Mouse (Mus musculus) right cerebral cortex, postnatal 4 days (tissue): ENCODE measurements at regions not wholly inside any gene's neighbourhood (a gene's known extent, or its start where the extent isn't known, plus 50 kb on each side); places are given as distances from the start of the nearest gene placed in this dataset.
A peak's percentile ranks its signal among the peaks of the same experiment; 100 is the strongest.

Source experiments
- DNase-seq: peaks from one replicate; pipeline ENCODE4 v3.0.0-alpha.2; 2022

DNA sequence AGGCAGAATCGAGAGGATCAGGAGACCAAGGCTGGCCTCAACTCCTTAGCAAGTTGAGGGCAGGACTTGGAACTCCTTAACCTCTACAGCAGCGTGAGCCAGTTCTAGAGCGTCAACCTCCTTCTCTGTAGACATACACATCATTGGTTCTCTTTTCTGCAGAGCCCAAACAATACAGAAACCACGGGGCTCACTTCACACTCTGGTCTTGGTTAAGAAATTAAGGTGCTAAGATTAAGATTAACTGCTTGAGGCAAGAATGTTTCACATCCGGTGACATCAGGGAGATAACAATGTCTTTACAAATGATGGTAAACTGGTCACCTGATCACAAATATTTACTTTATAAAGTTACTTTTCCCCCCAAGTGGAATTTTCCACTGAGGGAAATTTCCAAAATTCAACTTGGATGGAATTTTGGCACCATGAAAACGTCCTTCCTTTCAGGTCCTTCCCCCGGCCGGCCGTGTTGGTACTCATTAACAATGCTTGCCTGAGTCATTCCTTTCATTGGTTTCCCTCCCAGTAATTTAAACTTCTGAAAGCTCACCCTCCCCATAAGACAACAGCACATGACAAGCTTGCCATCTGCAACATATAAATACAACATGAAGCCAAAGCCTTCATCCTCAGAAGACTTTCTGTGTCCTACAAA lies 77.3 kb upstream of the Kdm7a start:
- no peak for DNase-seq

DNA sequence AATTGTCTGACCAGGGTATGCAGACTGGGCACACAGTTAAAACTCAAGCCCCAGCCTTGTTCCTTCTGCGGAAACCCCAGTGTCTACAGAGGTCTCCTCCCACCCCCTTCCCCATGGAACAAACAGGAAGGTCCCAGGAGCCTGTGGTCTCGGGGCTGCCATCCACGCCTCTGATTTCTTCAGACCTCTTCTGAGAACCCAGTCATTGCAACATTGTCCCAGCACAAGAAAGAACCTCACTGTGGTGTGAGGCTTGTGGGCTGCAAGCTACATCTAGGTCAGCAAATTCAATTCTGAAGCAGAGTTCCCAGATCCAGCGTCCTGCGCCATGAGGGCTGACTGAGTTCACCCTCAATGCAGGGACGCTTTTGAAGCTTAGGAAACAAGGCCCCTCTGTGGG lies 71.7 kb upstream of the Kdm7a start:
- no peak for DNase-seq

DNA sequence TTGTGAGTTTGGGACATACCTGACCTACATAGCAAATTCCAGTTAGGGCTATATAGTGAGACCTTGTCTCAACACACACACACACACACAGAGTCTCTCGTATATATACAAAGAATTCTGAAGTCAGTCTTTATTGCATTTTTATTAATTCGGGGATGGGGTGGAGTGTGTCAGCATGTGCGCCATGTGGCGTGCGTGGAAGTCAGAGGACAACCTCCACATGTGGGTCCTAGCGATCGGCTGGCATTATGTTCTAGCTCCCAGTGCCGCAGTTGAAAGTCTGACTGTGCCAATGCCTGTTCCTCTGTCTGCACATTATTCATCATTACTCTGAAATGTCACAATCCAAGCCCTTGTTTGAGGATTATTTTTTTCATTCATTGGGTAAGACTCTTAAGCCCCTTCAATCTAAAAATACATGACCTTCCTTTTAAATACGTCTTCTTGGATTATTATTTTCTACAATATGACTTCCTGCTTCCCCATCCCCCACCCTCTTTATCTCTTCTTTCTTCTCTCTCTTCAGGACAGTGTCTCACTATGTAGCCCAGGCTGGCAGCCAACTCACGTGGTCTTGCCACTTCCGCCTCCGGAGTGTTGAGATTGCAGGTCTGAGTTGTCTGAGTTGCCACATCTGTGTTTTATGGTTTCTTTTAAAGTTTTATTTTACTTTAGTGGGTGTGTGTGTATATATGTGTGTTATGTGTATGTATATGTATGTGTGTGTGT lies 68.3 kb upstream of the Kdm7a start:
- DNase-seq = no peak

DNA sequence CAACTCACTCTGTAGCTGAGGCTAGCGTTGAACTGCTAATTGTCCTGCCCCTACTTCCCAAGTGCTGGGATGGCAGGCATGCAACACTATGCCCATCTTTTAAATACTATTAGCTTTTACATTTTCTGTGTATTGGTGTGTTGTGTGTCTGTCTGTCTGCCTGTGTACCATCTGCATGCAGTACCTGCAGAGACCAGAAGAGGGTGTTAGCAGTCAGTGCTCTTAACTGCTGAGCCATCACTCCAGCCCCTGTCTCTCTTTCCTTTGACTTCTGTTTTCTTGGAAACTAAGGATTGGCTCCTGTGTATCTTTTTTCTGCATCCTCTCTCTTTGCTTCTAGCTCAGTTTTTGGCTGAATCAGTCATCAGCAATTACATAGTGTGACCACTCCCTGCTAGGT lies 66.8 kb upstream of the Kdm7a start:
- DNase-seq = no peak

DNA sequence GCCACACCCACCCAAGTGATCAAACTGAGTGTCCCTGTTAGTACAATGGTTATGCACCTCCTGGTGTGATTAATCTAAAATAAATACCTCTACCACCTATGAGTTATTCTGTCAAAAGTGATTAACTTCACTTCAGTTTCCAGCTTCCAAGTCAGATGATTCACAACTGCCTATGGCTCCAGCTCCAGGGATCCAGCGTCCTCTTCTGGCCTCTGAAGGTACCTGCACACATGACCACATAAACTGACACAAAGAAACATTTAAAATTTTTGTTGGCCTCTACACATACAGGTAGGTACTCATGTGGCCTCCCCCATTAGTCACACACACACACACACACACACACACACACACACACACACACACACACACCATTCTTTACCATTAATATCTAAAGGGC lies 63.9 kb upstream of the Kdm7a start:
- DNase-seq = no peak

DNA sequence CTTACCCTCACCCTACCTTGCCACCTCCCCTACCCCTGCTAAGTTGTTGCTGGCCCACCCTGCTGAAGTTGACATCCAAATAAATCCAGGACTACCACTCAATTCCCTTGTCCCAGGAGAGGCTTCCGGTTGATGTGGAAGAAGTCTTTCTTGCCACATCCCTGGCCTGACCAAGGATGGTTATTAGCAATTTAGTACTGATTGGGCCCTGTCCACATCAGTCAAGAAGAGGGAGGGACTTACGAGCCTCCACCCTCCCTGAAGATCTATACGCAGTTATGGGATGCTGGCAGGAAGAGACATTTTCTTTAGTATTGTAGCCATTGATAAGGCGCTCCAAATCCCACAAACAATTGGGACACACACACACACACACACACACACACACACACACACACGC lies 63.1 kb upstream of the Kdm7a start:
- DNase-seq = no peak

DNA sequence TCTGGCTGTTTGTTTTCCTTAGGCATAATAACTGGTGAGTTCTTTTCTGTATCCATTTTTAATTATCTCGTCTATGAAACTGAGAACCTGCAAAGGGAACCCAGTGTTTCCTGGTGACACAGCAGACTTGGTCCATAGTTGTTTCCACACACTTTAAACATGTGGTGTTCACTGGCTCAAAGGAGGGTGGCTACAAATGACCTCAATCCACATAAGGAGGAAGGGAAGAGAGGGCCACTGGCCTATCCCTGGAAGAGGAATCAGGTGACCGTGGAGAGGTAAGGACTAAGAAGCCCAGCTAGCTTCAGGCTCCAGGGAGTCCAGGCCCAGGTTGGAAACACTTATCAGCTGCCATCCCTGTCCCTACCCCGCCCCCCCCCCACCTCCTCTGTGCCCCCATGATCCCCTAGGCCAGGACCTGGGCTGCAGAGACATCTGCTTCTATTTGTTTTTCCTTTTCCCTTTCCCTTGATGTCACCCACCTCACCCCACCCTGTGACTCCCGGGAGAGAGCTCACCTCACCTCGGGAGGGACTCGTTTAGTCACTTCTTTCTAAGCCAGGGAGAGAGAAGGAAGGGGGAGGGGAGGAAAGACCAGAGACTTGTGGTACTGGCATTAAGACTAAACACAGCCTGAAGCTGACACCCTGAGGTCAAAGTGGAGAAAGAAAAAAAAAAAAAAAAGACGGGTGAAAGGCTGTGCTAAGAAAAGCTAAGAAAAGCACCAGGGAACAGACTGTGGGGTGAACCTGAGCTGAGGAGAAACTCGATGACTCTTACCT lies 62.2 kb upstream of the Kdm7a start:
- DNase-seq = no peak

DNA sequence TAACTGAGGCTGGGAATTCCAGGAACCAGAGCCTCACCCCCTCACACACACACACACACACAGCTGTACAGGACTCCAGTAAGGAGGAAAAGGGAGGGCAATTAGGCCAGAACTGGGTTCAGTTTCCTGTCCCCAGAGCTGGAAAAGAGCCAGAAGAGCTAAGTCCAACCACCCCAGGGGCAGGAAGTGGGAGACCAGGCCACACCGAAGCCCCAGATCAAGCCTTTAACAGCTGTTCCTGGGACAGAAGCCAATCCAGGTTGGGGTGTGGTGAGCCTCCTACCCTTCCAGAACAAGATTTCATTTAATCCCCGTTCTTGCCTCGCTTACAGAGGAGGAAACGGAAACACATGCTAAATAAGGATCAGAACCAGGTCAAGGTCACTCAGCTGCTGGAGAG lies 58.1 kb upstream of the Kdm7a start:
- no peak for DNase-seq

DNA sequence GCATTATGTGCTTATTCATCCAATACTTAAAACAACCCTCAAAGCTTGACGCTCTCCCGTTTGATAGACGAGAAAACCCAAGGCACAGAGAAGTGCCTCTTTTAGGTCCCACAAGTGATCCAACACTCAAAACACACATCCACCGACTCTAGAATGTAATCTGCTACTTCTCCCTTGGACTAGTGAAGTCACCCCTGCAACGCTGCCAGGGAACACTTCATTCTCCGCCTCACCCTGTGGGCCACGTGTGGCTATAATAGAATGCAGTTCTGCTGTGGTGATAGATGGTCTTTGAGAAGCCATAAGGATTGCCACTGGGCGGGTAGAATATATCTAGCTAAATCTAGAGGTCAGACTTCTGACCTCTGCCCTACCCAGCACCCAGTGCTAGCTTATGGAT lies 57.0 kb upstream of the Kdm7a start:
- no peak for DNase-seq

DNA sequence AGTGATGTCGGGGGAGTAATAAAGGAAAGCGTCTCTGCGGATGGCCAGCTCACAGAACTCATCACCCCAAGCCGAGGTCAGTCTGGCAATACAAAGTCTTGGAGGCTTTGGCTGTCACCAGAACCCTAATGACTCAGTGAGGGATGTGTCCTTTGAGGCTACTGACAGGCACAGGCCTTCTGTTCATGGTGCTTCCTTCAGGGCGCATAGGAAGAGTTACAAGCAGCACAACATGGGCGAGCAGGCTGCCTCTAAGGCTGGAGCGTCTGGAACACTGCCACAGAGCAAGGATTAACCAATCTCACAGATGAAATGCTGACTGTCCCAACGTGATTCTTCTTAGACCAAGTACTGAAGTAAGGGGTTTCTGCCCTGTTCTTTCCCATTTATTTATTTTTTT lies 55.4 kb upstream of the Kdm7a start:
- no peak for DNase-seq

DNA sequence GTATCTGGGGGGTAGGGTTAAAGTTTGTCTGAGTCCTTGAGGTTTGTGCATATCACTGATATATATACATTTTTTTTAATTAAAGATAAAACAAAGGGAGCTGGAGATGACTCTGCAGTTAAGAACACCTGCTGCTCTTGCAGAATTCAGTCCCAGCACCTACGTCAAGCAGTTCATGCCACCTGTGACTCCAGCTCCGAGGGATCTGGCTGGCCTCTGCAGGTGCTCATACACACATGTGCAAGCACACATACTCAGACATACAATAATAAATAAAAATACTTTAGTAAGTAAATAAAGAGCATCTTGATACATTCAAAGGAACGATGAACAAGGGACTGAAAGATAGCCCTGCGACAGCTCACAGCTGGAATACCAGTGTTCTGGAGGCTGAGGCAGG lies 53.9 kb upstream of the Kdm7a start:
- no peak for DNase-seq

DNA sequence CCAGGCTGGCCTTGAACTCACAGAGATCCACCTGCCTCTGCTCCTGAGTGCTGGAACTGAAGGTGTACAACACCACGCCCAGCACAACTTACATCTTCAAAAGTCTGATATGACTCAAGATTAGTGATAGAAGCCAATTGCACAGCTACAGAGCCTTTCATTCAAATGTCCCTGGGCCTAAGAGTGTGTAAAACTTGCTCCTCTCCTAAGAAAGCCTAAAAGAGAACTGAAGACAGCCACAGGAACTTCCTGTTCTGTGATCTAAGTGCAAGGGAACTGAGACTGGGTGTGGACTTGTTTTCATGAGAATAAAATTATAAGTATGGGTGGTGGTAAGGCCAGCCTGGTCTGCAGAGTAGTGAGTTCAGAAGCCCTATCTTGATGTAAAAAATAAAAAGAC lies 52.5 kb upstream of the Kdm7a start:
- no peak for DNase-seq

DNA sequence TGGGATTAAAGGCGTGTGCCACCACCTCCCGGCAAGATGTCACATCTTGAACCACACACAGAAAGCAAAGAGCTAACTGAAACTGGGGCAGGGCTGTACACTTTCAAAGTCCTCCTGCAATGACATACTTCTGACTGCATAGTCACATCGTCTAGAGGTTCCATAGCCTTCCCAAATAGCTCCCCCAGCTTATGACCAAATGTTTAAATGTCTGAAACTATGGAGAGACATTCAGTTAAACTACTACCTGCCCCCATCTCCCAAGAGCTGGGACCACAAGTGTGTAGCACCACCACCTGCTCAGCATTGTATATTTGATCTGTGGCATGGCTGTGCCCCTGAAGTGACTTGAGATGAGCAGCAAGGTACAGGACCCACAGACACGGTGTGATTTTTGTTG lies 52.1 kb upstream of the Kdm7a start:
- no peak for DNase-seq

DNA sequence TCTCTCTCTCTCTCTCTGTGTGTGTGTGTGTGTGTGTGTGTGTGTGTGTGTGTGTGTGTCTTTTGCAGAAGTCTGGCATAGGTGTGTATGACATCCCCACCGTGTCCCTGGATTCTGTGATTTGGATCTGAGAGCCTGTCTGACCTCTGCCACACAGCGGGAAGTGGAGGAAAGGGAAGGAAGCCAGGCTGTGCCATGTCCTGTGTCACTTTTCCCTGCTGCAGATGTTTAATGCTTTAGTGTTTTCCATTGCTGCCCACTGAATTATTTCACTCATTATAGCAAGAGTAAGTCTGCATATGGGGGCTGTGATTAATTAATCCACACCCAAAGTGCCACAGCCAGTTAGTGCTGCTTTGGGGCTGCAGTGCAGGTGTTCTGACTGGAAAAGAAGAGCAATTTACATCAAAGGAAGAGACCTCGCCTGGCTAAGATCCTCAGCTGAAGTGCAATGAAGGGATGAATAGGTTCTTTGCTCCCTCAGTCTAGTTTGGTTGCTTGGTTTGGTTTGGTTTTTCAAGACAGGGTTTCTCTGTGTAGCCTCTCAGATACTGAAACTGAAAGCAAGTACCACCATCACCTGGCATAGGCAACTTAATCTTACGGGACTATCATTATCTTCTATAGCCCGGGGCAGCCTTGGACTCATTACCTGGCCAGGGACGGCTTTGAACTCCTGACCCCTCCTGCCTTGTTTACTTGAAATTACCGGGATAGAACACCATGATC lies 51.2 kb upstream of the Kdm7a start:
- no peak for DNase-seq

DNA sequence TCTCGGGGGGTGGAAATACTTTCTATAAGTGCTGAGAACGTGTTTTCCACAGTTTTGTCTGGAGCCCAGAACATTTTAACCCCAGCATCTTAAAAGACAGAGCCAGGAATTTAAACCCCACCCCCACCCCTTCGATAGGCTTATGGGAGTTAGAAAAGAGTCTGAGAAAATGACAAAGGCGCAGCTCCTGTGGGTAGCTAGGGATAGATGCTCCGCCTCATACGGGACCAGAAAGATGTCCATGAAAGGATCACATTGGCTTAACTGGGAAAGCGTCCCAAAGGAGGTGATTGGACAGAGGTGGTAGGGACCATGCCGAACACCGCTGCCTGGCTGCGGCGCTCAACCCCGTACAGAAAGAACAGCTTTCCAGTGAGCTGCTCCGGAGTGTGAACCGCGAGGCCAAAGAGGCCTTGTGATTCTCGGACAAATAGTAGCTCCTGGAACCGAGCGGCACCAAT lies 50.6 kb upstream of the Kdm7a start:
- peak; percentile 21 for DNase-seq

DNA sequence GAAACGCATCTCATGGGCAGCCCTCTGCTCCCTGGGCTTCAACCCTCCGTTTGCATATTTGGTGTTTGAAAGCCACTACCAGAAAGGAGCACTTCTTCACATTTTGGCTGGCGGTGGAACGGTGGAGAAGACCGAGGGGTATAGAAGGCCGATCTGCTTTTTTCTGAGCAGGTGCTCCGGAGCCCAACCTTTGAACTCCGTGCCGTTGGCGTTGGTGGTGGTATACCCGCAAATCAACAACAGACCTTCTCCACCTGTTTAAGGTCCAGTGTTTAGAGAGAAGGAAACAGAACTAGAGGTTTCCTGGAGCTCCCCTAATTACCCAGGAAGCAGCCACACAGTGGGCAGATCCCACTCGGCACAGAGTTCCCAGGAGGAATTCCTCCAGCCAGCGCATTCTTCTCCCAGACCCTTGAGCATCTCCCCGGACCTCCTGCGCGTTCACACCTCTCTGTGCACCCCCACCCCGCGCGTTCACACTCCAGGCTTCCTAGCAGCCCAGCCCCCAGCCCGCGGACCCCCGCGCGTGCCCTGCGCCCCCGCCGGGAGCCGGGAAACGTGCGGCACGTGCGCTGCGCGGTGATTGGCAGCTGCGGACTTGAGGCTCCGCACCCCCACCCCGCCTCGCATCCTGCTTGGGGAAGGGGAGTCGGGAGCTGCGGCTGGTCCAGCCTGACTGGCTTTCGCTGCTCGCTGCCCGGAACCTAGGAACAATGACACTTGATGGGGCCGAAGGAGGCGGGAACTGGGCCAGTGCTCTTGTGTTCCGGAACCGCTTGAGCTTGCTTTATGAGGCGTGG lies 49.9 kb upstream of the Kdm7a start:
- DNase-seq = peak; percentile 63
